Mouse (Mus musculus) CH12.LX (cell line): ENCODE results near the gene Plxdc1. TPM values are rescaled to one million over a fixed set of nuclear protein-coding genes. Genes with fewer than 3 reads are reported as not detected.

Source experiments
- DNase-seq: peaks from one replicate; pipeline ENCODE4 v3.0.0-alpha.2; 2013; ENCODE audit errors: extremely low read depth
- H3K27ac ChIP-seq: 2 replicates; pipeline ENCODE4 v1.5.1; 2012; ENCODE audit warnings: low read depth, mild to moderate bottlenecking, control low read depth, moderate library complexity; ENCODE audit not compliant: insufficient read depth
- H3K27me3 ChIP-seq: replicated peaks from 2 replicates; pipeline ENCODE3; 2012; ENCODE audit warnings: inconsistent platforms
- H3K36me3 ChIP-seq, 2 experiments: replicated peaks in 1 of 2; 2 replicates each; pipeline versions ENCODE3 to v1.6.1; 2012; ENCODE audit warnings: inconsistent platforms in 1 of 2, low read length in 1 of 2, mild to moderate bottlenecking in 1 of 2, mixed read lengths in 1 of 2, moderate library complexity in 1 of 2; ENCODE audit not compliant: control insufficient read depth in 1 of 2, insufficient read depth in 1 of 2
- H3K4me1 ChIP-seq, 2 experiments: 2 replicates each; pipeline ENCODE4 v1.6.1; 2012; ENCODE audit warnings: inconsistent platforms in 1 of 2, moderate library complexity in 1 of 2; ENCODE audit not compliant: insufficient read depth in 2 of 2, control insufficient read depth in 1 of 2
- H3K4me2 ChIP-seq: 2 replicates; pipeline ENCODE4 v1.6.1; 2012; ENCODE audit warnings: low read depth, mild to moderate bottlenecking, control low read depth; ENCODE audit not compliant: poor library complexity, insufficient read depth, severe bottlenecking
- H3K4me3 ChIP-seq, 3 experiments: fragments of 150-350 bp in 1 of 3; sonication (generic) in 1 of 3; replicated peaks in 1 of 3; 2 replicates each; pipeline versions ENCODE3 to v1.5.1; 2011 to 2012; ENCODE audit warnings: low read depth in 2 of 3, low read length in 2 of 3, mild to moderate bottlenecking in 2 of 3, moderate library complexity in 2 of 3, control low read depth in 1 of 3, improper control_type of control experiment in 1 of 3, inconsistent platforms in 1 of 3, mixed read lengths in 1 of 3; ENCODE audit not compliant: poor library complexity in 1 of 3
- H3K79me2 ChIP-seq: replicated peaks from 2 replicates; pipeline ENCODE4 v1.6.1; 2012; ENCODE audit warnings: mild to moderate bottlenecking, moderate library complexity; ENCODE audit not compliant: control insufficient read depth, poor library complexity, insufficient read depth, severe bottlenecking; ENCODE audit errors: extremely low read depth
- H3K9ac ChIP-seq: 2 replicates; pipeline ENCODE4 v1.6.1; 2012; ENCODE audit warnings: low read depth, mild to moderate bottlenecking, control low read depth, moderate library complexity; ENCODE audit not compliant: insufficient read depth
- H3K9me3 ChIP-seq: replicated peaks from 2 replicates; pipeline ENCODE3; 2012; ENCODE audit warnings: low read length, inconsistent platforms, mixed read lengths
- CHD1 ChIP-seq: IDR thresholded peaks from 2 replicates; pipeline ENCODE4 v1.6.1; 2012; ENCODE audit warnings: low read depth, low read length, improper control_type of control experiment, inconsistent platforms
- E2F4 ChIP-seq: IDR thresholded peaks from 2 replicates; pipeline ENCODE4 v1.6.1; 2011; ENCODE audit warnings: low read depth, low read length, improper control_type of control experiment; ENCODE audit not compliant: insufficient replicate concordance
- ELF1 ChIP-seq: IDR thresholded peaks from 2 replicates; pipeline ENCODE4 v1.6.1; 2014; ENCODE audit warnings: low read depth, mild to moderate bottlenecking, inconsistent platforms, low read length, improper control_type of control experiment
- ETS1 ChIP-seq: conservative IDR thresholded peaks from 2 replicates; pipeline ENCODE4 v1.6.1; 2012; ENCODE audit warnings: low read depth, mild to moderate bottlenecking, inconsistent platforms, low read length, improper control_type of control experiment, moderate library complexity
- GABPA ChIP-seq: IDR thresholded peaks from 2 replicates; pipeline ENCODE4 v1.6.1; 2012; ENCODE audit warnings: low read depth, low read length, improper control_type of control experiment, inconsistent platforms; ENCODE audit not compliant: insufficient replicate concordance
- HCFC1 ChIP-seq: IDR thresholded peaks from 2 replicates; pipeline ENCODE4 v1.6.1; 2012; ENCODE audit warnings: low read depth, mild to moderate bottlenecking, inconsistent platforms, low read length, improper control_type of control experiment
- JUND ChIP-seq: conservative IDR thresholded peaks from 2 replicates; pipeline ENCODE4 v1.6.1; 2011; ENCODE audit warnings: low read depth, low read length, improper control_type of control experiment
- MAFK ChIP-seq: IDR thresholded peaks from 2 replicates; pipeline ENCODE4 v1.6.1; 2011; ENCODE audit warnings: low read length, improper control_type of control experiment; ENCODE audit not compliant: insufficient replicate concordance
- MAZ ChIP-seq: IDR thresholded peaks from 2 replicates; pipeline ENCODE4 v1.6.1; 2012; ENCODE audit warnings: low read depth, mild to moderate bottlenecking, inconsistent platforms, low read length, improper control_type of control experiment, moderate library complexity
- MEF2A ChIP-seq: IDR thresholded peaks from 2 replicates; pipeline ENCODE4 v1.6.1; 2014; ENCODE audit warnings: low read depth, mild to moderate bottlenecking, inconsistent platforms, low read length, improper control_type of control experiment, borderline replicate concordance
- MYC ChIP-seq: IDR thresholded peaks from 2 replicates; pipeline ENCODE4 v1.6.1; 2011; ENCODE audit warnings: low read depth, mild to moderate bottlenecking, improper control_type of control experiment, low read length
- NRF1 ChIP-seq: IDR thresholded peaks from 2 replicates; pipeline ENCODE4 v1.6.1; 2014; ENCODE audit warnings: low read depth, mild to moderate bottlenecking, inconsistent platforms, low read length, improper control_type of control experiment, moderate library complexity
- PAX5 ChIP-seq: IDR thresholded peaks from 2 replicates; pipeline ENCODE4 v1.6.1; 2012; ENCODE audit warnings: low read length, inconsistent platforms, mixed read lengths
- POLR2AphosphoS2 ChIP-seq: IDR thresholded peaks from 2 replicates; pipeline ENCODE4 v1.6.1; 2011; ENCODE audit warnings: low read depth, low read length, improper control_type of control experiment
- RAD21 ChIP-seq: IDR thresholded peaks from 2 replicates; pipeline ENCODE4 v1.6.1; 2011; ENCODE audit warnings: low read depth, mild to moderate bottlenecking, low read length, improper control_type of control experiment, moderate library complexity
- TCF12 ChIP-seq: IDR thresholded peaks from 2 replicates; pipeline ENCODE4 v1.6.1; 2014; ENCODE audit warnings: low read depth, mild to moderate bottlenecking, inconsistent platforms, low read length, improper control_type of control experiment
- UBTF ChIP-seq: IDR thresholded peaks from 2 replicates; pipeline ENCODE4 v1.6.1; 2012; ENCODE audit warnings: low read depth, mild to moderate bottlenecking, inconsistent platforms, low read length, improper control_type of control experiment, moderate library complexity
- ZNF384 ChIP-seq: IDR thresholded peaks from 2 replicates; pipeline ENCODE4 v1.6.1; 2012; ENCODE audit warnings: low read depth, low read length, improper control_type of control experiment, inconsistent platforms
- dilution Hi-C: fragments of 300-500 bp; cut with MboI; formaldehyde crosslinking; loops from 2 replicates; pipeline ENCODE4 v1.14.3; 2020; ENCODE audit warnings: low sequenced_read_pairs; ENCODE audit not compliant: extremely low pct_unique_long_range_greater_than_20kb, extremely low pct_ligation_motif_present
- in situ Hi-C: fragments of 300-500 bp; cut with MboI; formaldehyde crosslinking; loops from 3 replicates; pipeline ENCODE4 v1.14.3; 2019; ENCODE audit warnings: low sequenced_read_pairs, low pct_ligation_motif_present, low pct_unique_long_range_greater_than_20kb, mixed read lengths
- polyA plus RNA-seq: library from polyadenylated mRNA; unstranded; fragments of >175 nt; gene quantifications from 2 replicates; pipeline ENCODE4 v1.2.1, GENCODE M21; 2012; ENCODE audit warnings: low read depth; ENCODE audit not compliant: insufficient read length
- total RNA-seq, 2 experiments: library from RNA; depleted of rRNA; stranded (reverse); fragments of 300-350 nt in 1 of 2; fragments of >200 nt in 1 of 2; gene quantifications; 2 replicates each; pipeline ENCODE4 v1.2.3; 2012 to 2014

Gene Plxdc1
- total and polyA plus RNA-seq, 3 experiments = 0.04 TPM; not detected in 2

DNA sequence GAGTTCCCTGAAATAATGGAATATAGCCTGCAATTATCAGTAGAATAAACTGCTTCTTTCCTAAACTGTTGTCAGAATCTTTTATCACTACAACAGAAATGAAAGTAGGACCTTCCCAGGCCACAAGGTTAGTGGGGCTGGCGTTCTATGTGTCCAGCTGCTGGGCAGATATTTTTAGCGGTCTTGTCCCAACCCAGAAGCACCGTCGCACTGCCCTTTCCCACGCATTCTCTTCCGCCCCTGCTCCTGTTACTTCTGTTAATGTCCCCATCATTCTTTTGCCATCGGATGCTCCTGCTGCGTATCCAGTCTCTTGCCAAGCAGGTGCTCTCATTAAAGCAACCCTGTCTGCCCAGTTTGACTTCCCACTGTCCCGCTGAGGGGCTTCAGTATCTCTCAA is 79.3 kb downstream of the Plxdc1 start:
- Histone ChIP-seq H3K4me2 (no peak overlapping the region), H3K4me1 (no peaks in the 10 kb centered on the region), H3K9ac (no peak overlapping the region), H3K79me2 (no peaks in the 10 kb centered on the region), H3K27ac (no peak overlapping the region), H3K4me3 (no peak overlapping the region), H3K27me3 (peaks cover 44% of the 10 kb centered on the region), H3K9me3 (no peaks in the 10 kb centered on the region), H3K36me3 (no peaks in the 10 kb centered on the region)
- TF ChIP-seq CHD1 (no peak), UBTF (no peak), PAX5 (no peak), TCF12 (no peak), POLR2AphosphoS2 (no peak), MYC (no peak), MAZ (no peak), RAD21 (no peak), ELF1 (no peak), MEF2A (no peak), JUND (no peak), E2F4 (no peak), NRF1 (no peak), GABPA (no peak)
- dilution Hi-C loops (no loop called here), in situ Hi-C loops (no loop called here)
- no peak for DNase-seq

DNA sequence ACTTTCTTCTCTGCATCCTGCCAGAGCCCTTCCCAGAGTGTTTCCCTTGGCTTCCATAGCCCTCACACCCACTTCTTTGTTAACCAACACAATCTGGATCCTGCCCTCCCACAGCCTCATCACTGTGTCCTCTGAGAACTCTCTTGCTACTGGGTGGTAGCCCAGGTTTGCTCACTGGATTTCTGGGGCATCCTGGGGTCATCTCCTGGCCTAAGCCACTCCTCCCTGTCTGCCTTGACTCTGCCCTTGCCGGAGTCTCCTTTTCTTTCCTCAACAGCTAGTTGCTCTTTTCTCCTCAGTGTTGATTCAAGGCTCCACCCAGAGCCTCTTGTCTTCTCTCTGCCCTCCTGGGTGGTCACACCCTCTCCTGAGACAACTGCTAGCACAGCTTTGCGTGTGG is 80.3 kb downstream of the Plxdc1 start:
- H3K27ac ChIP-seq = no peak overlapping the region
- no peaks in the 10 kb centered on the region for H3K79me2 ChIP-seq
- DNase-seq = no peak
- H3K4me2 ChIP-seq = no peak overlapping the region
- H3K4me3 ChIP-seq = no peak overlapping the region
- H3K4me1 ChIP-seq = no peaks in the 10 kb centered on the region
- H3K36me3 ChIP-seq = no peaks in the 10 kb centered on the region
- no peak overlapping the region for H3K9ac ChIP-seq
- no peaks in the 10 kb centered on the region for H3K9me3 ChIP-seq
- in situ Hi-C loops (no loop called here), dilution Hi-C loops (no loop called here)
- peaks cover 37% of the 10 kb centered on the region for H3K27me3 ChIP-seq
- no peak for TF ChIP-seq MAFK
- no peak for TF ChIP-seq ETS1
- no peak for TF ChIP-seq MAZ
- no peak for TF ChIP-seq UBTF

DNA sequence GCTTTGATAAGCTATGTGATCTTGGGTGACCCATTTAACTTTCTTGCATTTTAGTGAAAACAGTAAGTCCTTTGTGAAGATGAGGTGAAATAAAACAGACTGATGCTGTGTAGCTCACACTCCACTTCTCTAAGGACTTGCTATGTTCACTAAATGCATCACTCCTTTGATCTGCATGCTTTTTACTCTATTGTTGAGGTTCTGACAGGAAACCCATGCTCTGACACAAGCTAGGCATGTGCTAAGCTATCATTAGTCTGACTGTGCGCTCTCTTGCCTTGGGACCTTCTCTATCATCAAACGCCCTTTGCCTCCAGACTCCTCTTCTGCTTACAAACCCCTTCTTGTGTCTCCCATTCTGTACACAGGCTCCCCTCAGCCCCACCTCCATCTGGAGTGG is 80.7 kb downstream of the Plxdc1 start:
- Histone ChIP-seq H3K27ac (no peak overlapping the region), H3K4me1 (no peaks in the 10 kb centered on the region), H3K9me3 (no peaks in the 10 kb centered on the region), H3K27me3 (peaks cover 33% of the 10 kb centered on the region), H3K4me3 (no peak overlapping the region), H3K9ac (no peak overlapping the region), H3K4me2 (no peak overlapping the region), H3K79me2 (no peaks in the 10 kb centered on the region), H3K36me3 (no peaks in the 10 kb centered on the region)
- no peak for DNase-seq
- in situ Hi-C loops = no loop called here
- dilution Hi-C loops = no loop called here
- TF ChIP-seq ZNF384 = no peak
- TF ChIP-seq HCFC1 = no peak
- no peak for TF ChIP-seq JUND
- no peak for TF ChIP-seq RAD21
